Mouse (Mus musculus) forebrain, postnatal 0 days (tissue): Measurements from ENCODE around the gene Ccdc115. TPM values are rescaled to one million over a fixed set of nuclear protein-coding genes. Genes with fewer than 3 reads are reported as not detected.

ENCODE experiments used
- ATAC-seq: fragments of 200-750 bp; cut with Nextera tagmentation; 2 replicates; pipeline ENCODE4 v1.8.0; 2017; ENCODE audit warnings: mild to moderate bottlenecking, moderate library complexity
- DNase-seq: peaks from one replicate; pipeline ENCODE4 v3.0.0-alpha.2; 2015
- H3K27ac ChIP-seq: fragments of 300-500 bp; sonication (generic); 2 replicates; pipeline ENCODE4 v1.5.1; 2014; ENCODE audit warnings: low read depth, mild to moderate bottlenecking, antibody characterized with exemption, low read length, moderate library complexity, mixed read lengths
- H3K27me3 ChIP-seq: fragments of 300-500 bp; sonication (generic); 2 replicates; pipeline ENCODE4 v1.6.1; 2014; ENCODE audit warnings: mild to moderate bottlenecking, low read length, mixed read lengths; ENCODE audit not compliant: insufficient read depth
- H3K36me3 ChIP-seq: fragments of 300-500 bp; sonication (generic); 2 replicates; pipeline ENCODE4 v1.6.1; 2014; ENCODE audit warnings: mild to moderate bottlenecking, moderate library complexity; ENCODE audit not compliant: insufficient read depth
- H3K4me1 ChIP-seq: fragments of 300-500 bp; sonication (generic); 2 replicates; pipeline ENCODE4 v1.6.1; 2014; ENCODE audit warnings: antibody characterized with exemption; ENCODE audit not compliant: insufficient read depth
- H3K4me2 ChIP-seq: fragments of 300-500 bp; sonication (generic); 2 replicates; pipeline ENCODE4 v1.6.1; 2014; ENCODE audit warnings: low read depth, mild to moderate bottlenecking, moderate library complexity
- H3K4me3 ChIP-seq: fragments of 300-500 bp; sonication (generic); 2 replicates; pipeline ENCODE4 v1.5.1; 2014; ENCODE audit warnings: low read depth, low read length, mixed read lengths
- H3K9ac ChIP-seq: fragments of 300-500 bp; sonication (generic); 2 replicates; pipeline ENCODE4 v1.6.1; 2014; ENCODE audit warnings: mild to moderate bottlenecking
- H3K9me3 ChIP-seq: fragments of 300-500 bp; sonication (generic); 2 replicates; pipeline ENCODE4 v1.6.1; 2016; ENCODE audit warnings: low read length
- CTCF ChIP-seq: sonication (generic); IDR thresholded peaks from 2 replicates; pipeline ENCODE4 v1.5.1; 2016; ENCODE audit warnings: antibody characterized with exemption, control low read depth, low read depth
- WGBS: fragments of 180-500 bp; shearing (Covaris S2); extraction: QIAGEN DNeasy Blood & Tissue Kit; methylation state at CpG from one replicate; pipeline ENCODE4 v1.1.7; 2014; 5-methylcytosine and 5-hydroxymethylcytosine counted together
- polyA plus RNA-seq: library from polyadenylated mRNA; unstranded; fragments of >200 nt; fragmentation: Nextera tagmentation; extraction: Ambion mirVana; gene quantifications from 2 replicates; pipeline ENCODE4 v1.2.1, GENCODE M21; 2015
- total RNA-seq: library from RNA; depleted of rRNA; stranded (reverse); fragments of >200 nt; gene quantifications from 2 replicates; pipeline ENCODE4 v1.2.3, GENCODE M21; 2014

Ccdc115 gene
- total and polyA plus RNA-seq, 2 experiments from 2014 or later = 42.0 to 60.6 TPM

DNA sequence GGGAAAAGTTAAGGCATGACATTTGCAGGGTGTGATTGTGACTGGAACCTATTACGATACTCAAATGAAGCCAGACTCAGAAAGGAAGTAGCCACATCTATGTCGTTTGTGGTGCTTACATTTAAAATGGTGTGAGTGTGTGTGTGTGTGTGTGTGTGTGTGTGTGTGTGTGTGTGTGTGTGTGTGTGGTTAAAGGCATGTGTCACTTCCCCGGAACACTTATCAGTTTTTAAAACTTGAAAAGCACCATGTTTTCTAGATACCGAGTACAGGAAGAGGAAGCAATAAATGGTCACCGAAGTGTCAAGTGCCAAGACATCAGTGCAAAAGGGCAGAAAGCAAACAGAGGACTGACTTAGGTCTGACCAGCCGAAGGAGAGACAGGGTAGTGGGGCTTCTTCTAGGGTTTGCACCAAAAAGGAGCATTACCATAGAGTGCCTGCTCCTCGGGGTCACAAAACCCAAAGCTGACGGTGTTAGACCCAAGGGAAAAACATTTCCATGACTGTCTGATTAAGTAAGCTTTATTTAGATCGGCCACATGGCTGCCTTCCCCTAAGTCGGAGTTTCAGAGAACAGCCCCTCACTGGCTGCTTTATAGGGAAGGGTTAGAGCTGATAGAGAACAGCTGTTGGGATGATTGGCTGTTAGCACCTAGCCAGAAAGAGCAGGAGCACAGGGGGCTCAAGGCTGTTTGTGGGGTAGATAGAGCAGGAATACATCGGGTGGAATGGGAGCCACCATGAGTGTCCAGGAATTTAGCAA lies 39.6 kb upstream of the Ccdc115 start:
- ATAC-seq = no peak
- no peaks in the 10 kb centered on the region for H3K27me3 ChIP-seq
- TF ChIP-seq CTCF = no peak
- no peak overlapping the region for H3K4me3 ChIP-seq
- WGBS = 78% methylated on average over 11 of the region's 11 CpGs
- H3K9ac ChIP-seq = no peak overlapping the region
- DNase-seq = no peak
- H3K27ac ChIP-seq = no peak overlapping the region
- no peaks in the 10 kb centered on the region for H3K4me1 ChIP-seq
- no peaks in the 10 kb centered on the region for H3K9me3 ChIP-seq
- H3K4me2 ChIP-seq = no peak overlapping the region
- H3K36me3 ChIP-seq = no peaks in the 10 kb centered on the region

DNA sequence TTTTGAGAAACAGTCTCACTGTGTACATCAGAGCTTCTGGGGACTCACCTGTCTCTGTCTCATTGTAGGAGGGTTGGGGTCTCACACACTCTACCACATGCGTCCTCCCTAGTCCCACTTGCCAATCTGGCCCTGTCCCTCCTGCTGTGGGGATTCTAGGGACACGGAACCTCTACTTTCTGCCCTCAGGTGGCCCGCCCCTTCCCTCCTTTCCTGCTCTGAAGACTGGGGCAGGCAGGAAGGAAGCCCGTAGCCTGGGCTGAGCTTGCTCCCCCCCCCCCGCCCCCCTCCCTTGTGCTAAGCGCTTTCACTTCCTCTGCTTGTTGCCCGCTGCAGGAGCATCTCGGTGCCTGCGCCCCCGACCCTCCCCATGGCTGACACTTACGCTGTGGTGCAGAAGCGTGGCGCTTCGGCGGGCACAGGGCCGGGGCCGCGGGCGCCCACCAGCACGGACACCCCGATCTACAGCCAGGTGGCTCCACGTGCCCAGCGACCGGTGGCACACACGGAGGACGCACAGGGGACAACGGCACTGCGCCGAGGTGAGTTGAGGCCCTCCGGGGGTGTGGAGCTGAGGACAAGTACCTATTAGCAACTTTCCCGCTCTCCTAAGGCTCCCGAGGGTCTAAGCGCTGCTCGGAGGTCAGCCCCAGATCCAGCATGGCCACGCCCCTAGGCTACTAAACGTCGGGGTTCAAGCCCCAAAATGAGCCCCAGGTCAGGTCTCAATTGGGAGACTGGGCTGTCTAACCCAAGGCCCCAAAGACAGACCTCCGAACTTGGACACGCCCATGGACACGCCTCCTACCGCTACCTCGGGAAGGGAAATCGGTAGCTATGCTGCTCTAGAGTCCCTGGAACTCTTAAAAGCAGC lies 33.2 kb upstream of the Ccdc115 start:
- H3K4me3 ChIP-seq = peak overlapping the region; percentile 47
- no peak; the same call in 1 of the 2 replicates for TF ChIP-seq CTCF
- H3K9me3 ChIP-seq = no peaks in the 10 kb centered on the region
- no peaks in the 10 kb centered on the region for H3K4me1 ChIP-seq
- peak overlapping the region; percentile 47 for H3K9ac ChIP-seq
- H3K4me2 ChIP-seq = peak overlapping the region; percentile 95
- ATAC-seq (peak; percentile 61), DNase-seq (peak; percentile 8)
- 1% methylated on average over 42 of the region's 43 CpGs for WGBS
- H3K27me3 ChIP-seq = peaks cover 4% of the 10 kb centered on the region; the same call in 1 of the 2 replicates
- no peaks in the 10 kb centered on the region for H3K36me3 ChIP-seq
- no peak overlapping the region for H3K27ac ChIP-seq

- 73% methylated on average over 5 of the region's 5 CpGs for WGBS
- H3K4me2 ChIP-seq = no peak overlapping the region
- no peak for TF ChIP-seq CTCF
- no peak overlapping the region for H3K27ac ChIP-seq
- H3K9ac ChIP-seq = no peak overlapping the region
- H3K9me3 ChIP-seq = no peaks in the 10 kb centered on the region
- H3K4me1 ChIP-seq = no peaks in the 10 kb centered on the region
- no peak overlapping the region for H3K4me3 ChIP-seq
- DNase-seq = no peak
- H3K36me3 ChIP-seq = no peaks in the 10 kb centered on the region
- peaks cover 4% of the 10 kb centered on the region; the same call in 1 of the 2 replicates for H3K27me3 ChIP-seq
- no peak for ATAC-seq
Measured at GRCm38 (mm10) chr1:34469801-34470200, 30.3 kb upstream of the Ccdc115 start.

DNA sequence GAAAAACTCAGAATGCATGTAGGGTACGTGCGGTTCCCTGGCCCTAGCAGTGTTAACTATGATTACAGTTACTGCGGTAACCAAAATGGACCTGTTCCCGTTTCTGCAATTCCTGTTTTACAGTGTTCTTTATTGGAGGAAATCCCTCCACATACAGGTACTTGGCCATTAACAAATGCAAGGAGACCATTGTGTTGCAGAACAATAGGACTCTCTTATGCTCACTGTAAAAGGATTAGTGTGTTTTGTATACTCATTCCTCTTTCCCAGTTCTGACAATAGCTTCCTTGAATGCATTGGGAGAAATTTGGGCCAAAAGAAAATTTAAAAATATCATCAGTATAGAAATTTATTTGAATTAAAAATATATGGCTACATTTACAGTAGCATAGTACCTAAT lies 29.0 kb upstream of the Ccdc115 start:
- Histone ChIP-seq H3K36me3 (no peaks in the 10 kb centered on the region), H3K27ac (no peak overlapping the region), H3K4me3 (no peak overlapping the region), H3K4me1 (no peaks in the 10 kb centered on the region), H3K9ac (no peak overlapping the region), H3K27me3 (peaks cover 4% of the 10 kb centered on the region; the same call in 1 of the 2 replicates), H3K4me2 (no peak overlapping the region), H3K9me3 (no peaks in the 10 kb centered on the region)
- no peak for TF ChIP-seq CTCF
- no peak for DNase-seq
- 62% methylated on average over 4 of the region's 4 CpGs for WGBS
- no peak for ATAC-seq

GRCm38 (mm10) chr1:34468051-34468450 lies 28.6 kb upstream of the Ccdc115 start:
- Histone ChIP-seq H3K4me3 (no peak overlapping the region), H3K4me2 (no peak overlapping the region), H3K27me3 (no peaks in the 10 kb centered on the region), H3K36me3 (no peaks in the 10 kb centered on the region), H3K9ac (no peak overlapping the region), H3K4me1 (no peaks in the 10 kb centered on the region), H3K9me3 (no peaks in the 10 kb centered on the region), H3K27ac (no peak overlapping the region)
- no peak for ATAC-seq
- no peak for TF ChIP-seq CTCF
- DNase-seq = no peak
- whole genome bisulfite sequencing = 61% methylated on average over 3 of the region's 3 CpGs

DNA sequence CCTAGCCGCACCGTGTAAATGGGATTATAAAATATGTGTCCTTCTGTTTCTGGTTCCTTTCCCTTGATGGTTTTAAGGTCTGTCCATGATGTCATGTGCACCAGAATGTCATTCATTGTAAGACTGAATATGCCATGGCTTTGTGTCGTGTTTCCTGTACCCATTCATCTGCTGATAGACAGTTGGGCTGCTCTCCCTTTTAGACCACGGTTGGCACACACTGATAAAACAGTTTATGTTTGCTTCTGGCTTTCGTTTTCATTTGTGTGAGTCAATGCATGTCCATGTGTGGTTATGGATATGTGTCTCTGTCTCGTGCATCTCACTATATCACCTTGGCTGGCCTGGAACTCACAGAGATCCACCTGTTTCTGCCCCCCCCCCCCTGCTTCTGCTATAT lies 26.0 kb upstream of the Ccdc115 start:
- ATAC-seq (no peak), DNase-seq (no peak)
- TF ChIP-seq CTCF = no peak
- H3K9ac ChIP-seq = no peak overlapping the region
- H3K36me3 ChIP-seq = no peaks in the 10 kb centered on the region
- H3K4me2 ChIP-seq = no peak overlapping the region
- no peak overlapping the region for H3K27ac ChIP-seq
- H3K4me3 ChIP-seq = no peak overlapping the region
- H3K9me3 ChIP-seq = no peaks in the 10 kb centered on the region
- no peaks in the 10 kb centered on the region for H3K4me1 ChIP-seq
- WGBS = 72% methylated on average over 6 of the region's 6 CpGs
- H3K27me3 ChIP-seq = peaks cover 1% of the 10 kb centered on the region
